In genomic region chr1:39502817-39503633, GRCm38 (mm10) we compare ENCODE assay signal across 11 mouse cellular contexts. TPM values are rescaled to one million over a fixed set of nuclear protein-coding genes. Genes with fewer than 3 reads are reported as not detected.
A peak's percentile ranks its signal among the peaks of the same experiment; 100 is the strongest.
DNase-seq lines count a peak whose midpoint lies in the region; ATAC-seq and TF ChIP-seq lines count a peak whose summit lies in the region.
"Had no signal": no experiment of that assay in that cellular context is flagged by ENCODE, and none has a peak within 500 bp of the region (broad histone marks: within the 10 kb centered on the region; RNA-seq: fewer than 3 reads in every experiment).

No protein-coding gene starts in this region.

- 82% methylated on average over 17 of the region's 17 CpGs for WGBS in kidney, adult 2 months
- 64% methylated on average over 17 of the region's 17 CpGs for WGBS in liver, postnatal 0 days (ENCODE audit: insufficient replicate concordance)

- H3K4me2 ChIP-seq in liver, postnatal 0 days (ENCODE audit: low read depth, low read length), result peak overlapping the region; percentile 29; the same call in 1 of the 2 replicates
- H3K4me2 ChIP-seq: hindbrain, embryonic 13.5 days had no signal

- peak; percentile 12 for DNase-seq in kidney, adult 2 months
- DNase-seq in kidney, adult 9 months, result no peak
- peak; percentile 24 for DNase-seq in right cerebral cortex, postnatal 14 days
- DNase-seq in right cerebral cortex, adult 18-20 months, result no peak
- DNase-seq in liver, postnatal 0 days, result peak; percentile 40
- peak; percentile 18 to 20 for DNase-seq in thymus, postnatal 36 days
- no peak for DNase-seq in yolk sac, embryonic 10.5 days (ENCODE audit: low spot score)
- DNase-seq in testis, postnatal 10 days (ENCODE audit: low spot score), result no peak
- DNase-seq: gastrocnemius, adult 2 months had no signal

- H3K4me3 ChIP-seq in kidney, adult 2 months (ENCODE audit: insufficient read depth, low read depth, low read length), result no peak overlapping the region
- H3K4me3 ChIP-seq in liver, postnatal 0 days (ENCODE audit: low read depth, low read length), result no peak overlapping the region
- H3K4me3 ChIP-seq: gastrocnemius, adult 2 months; hindbrain, embryonic 13.5 days; midbrain, embryonic 10.5 days had no signal

- no peak for TF ChIP-seq CTCF in kidney, adult 2 months (conservative IDR thresholded peaks at IDR 0.05; ENCODE audit: insufficient read depth, insufficient read length, low read depth, low read length)
- no peak for TF ChIP-seq CTCF in liver, postnatal 0 days (IDR thresholded peaks at IDR 0.05; ENCODE audit: low read depth)

- TF ChIP-seq EP300 in liver, postnatal 0 days (IDR thresholded peaks at IDR 0.05; ENCODE audit: low read depth), result no peak

- H3K4me1 ChIP-seq in kidney, adult 2 months (ENCODE audit: control insufficient read depth, insufficient read depth, low read length), result no peaks in the 10 kb centered on the region
- no peaks in the 10 kb centered on the region for H3K4me1 ChIP-seq in liver, postnatal 0 days (ENCODE audit: insufficient read depth)
- H3K4me1 ChIP-seq: hindbrain, embryonic 13.5 days had no signal

- H3K9ac ChIP-seq in liver, postnatal 0 days (replicated peaks), result no peak overlapping the region
- H3K9ac ChIP-seq: hindbrain, embryonic 13.5 days had no signal

- no peaks in the 10 kb centered on the region for H3K36me3 ChIP-seq in kidney, adult 2 months (ENCODE audit: control insufficient read depth, insufficient read depth, low read length)
- H3K36me3 ChIP-seq in liver, postnatal 0 days (replicated peaks; ENCODE audit: insufficient read depth, low read length), result no peaks in the 10 kb centered on the region
- H3K36me3 ChIP-seq: hindbrain, embryonic 13.5 days; midbrain, embryonic 10.5 days had no signal

- no peaks in the 10 kb centered on the region for H3K9me3 ChIP-seq in liver, postnatal 0 days (ENCODE audit: low read length)
- H3K9me3 ChIP-seq: hindbrain, embryonic 13.5 days; midbrain, embryonic 10.5 days had no signal

- H3K27ac ChIP-seq in kidney, adult 2 months (ENCODE audit: insufficient read depth, low read depth, low read length), result no peak overlapping the region
- peak overlapping the region; percentile 81 for H3K27ac ChIP-seq in liver, postnatal 0 days (ENCODE audit: low read depth)
- H3K27ac ChIP-seq: gastrocnemius, adult 2 months; hindbrain, embryonic 13.5 days; midbrain, embryonic 10.5 days had no signal

- no peak for TF ChIP-seq POLR2A in kidney, adult 2 months (IDR thresholded peaks at IDR 0.05; ENCODE audit: low read depth, low read length)

- no peaks in the 10 kb centered on the region for H3K27me3 ChIP-seq in kidney, adult 2 months (replicated peaks; ENCODE audit: control insufficient read depth, insufficient read depth, low read length)
- no peaks in the 10 kb centered on the region for H3K27me3 ChIP-seq in liver, postnatal 0 days (ENCODE audit: insufficient read depth, low read length)
- H3K27me3 ChIP-seq: hindbrain, embryonic 13.5 days had no signal

- peak; percentile 41; the same call in 1 of the 2 replicates for ATAC-seq in liver, postnatal 0 days

RNA-seq across cellular contexts. Expression of gene Tbc1d8, which starts 24.5 kb away (rescaled TPM):
- 5.1 and 5.2 TPM in 2 replicates for polyA plus RNA-seq in kidney, adult 2 months (2012; rRNA removed)
- 7.2 and 8.8 TPM in 2 replicates for polyA plus RNA-seq in liver, postnatal 0 days (2015; fragmentation: Nextera tagmentation; extraction: Ambion mirVana)

RNA-seq across cellular contexts. Expression of gene Cnot11, which starts 31.8 kb away (rescaled TPM):
- polyA plus RNA-seq in kidney, adult 2 months (2012; rRNA removed), result 18.2 and 20.8 TPM in 2 replicates
- polyA plus RNA-seq in liver, postnatal 0 days (2015; fragmentation: Nextera tagmentation; extraction: Ambion mirVana), result 5.9 and 7.7 TPM in 2 replicates

Comparison
In these comparisons a context has a peak if more than half of its experiments do, and no peak if none do; other contexts are left out.
1. DNase-seq: peak in kidney, adult 2 months (single experiment), right cerebral cortex, postnatal 14 days (single experiment), liver, postnatal 0 days (single experiment) and thymus, postnatal 36 days (2 of 2); none in kidney, adult 9 months (single experiment), right cerebral cortex, adult 18-20 months (single experiment), yolk sac, embryonic 10.5 days (single experiment) and testis, postnatal 10 days (single experiment).